Comparison of ENCODE assay signal across 9 mouse cellular contexts in the genomic region with DNA sequence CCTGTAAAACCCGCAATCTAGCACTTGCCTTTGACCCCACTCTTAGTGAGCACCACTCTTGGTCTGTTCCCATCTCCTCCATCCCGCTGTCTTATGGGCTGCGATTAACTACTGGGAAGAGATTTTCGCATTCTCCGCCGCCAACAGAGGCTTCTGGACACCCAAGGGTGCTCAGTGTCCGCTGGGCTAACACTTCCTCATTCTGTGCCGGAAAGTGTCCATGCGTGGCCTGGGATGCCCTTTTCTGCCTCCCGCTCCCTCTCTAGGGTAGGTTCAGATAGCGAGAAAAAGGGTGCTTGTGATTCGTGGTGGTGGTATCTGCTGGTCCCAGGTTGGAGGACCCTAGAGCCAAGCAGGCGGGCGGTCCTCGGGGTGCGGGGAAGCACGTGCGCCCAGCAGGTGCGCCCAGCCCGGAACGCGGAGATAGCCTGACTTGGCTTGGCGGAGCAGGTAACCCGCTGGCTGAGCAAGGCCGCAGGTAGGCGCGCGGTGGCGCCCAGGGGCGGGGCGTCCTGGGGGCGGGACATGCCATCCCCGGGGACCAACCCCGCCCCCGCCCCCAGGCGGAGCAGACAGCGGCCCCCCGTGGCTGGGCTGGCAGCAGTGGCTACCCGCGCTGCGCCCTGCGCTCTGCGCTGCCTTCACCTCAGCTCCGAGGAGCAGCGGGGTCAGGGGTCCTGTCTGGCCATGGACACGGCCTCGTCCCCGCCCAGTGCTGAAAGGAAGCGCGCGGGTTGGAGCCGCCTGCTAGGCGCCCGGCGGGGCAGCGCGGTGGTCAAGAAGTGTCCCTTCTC. TPM values are rescaled to one million over a fixed set of nuclear protein-coding genes. Genes with fewer than 3 reads are reported as not detected.
A peak's percentile ranks its signal among the peaks of the same experiment; 100 is the strongest.
DNase-seq lines count a peak whose midpoint lies in the region; ATAC-seq lines count a peak whose summit lies in the region.
"Had no signal": no experiment of that assay in that cellular context is flagged by ENCODE, and none has a peak within 500 bp of the region (broad histone marks: within the 10 kb centered on the region; RNA-seq: fewer than 3 reads in every experiment).

No protein-coding gene starts in this region.

- WGBS in forebrain, embryonic 11.5 days: 8% methylated on average over 56 of the region's 57 CpGs
- 6% methylated on average over 51 of the region's 57 CpGs for WGBS in liver, embryonic 13.5 days (ENCODE audit: insufficient replicate concordance)
- WGBS in neural tube, embryonic 13.5 days: 8% methylated on average over 53 of the region's 57 CpGs

- peak; percentile 33 for DNase-seq in CD4-positive, CD25-positive, alpha-beta regulatory T cell, adult 2 months (ENCODE audit: low read depth, low spot score)
- DNase-seq in forebrain, embryonic 11.5 days (ENCODE audit: low spot score): no peak
- DNase-seq in induced T-regulatory cell, adult 2 months (ENCODE audit: low read depth): peak; percentile 53
- DNase-seq in liver, embryonic 13.5 days: no peak
- no peak for DNase-seq in layer of hippocampus, adult 18-20 months (ENCODE audit: low spot score in 2 of 2)
- no peak for DNase-seq in spleen, postnatal 4 days (ENCODE audit: low spot score in 2 of 2)

- peaks cover 6% of the 10 kb centered on the region for H3K4me1 ChIP-seq in forebrain, embryonic 11.5 days (replicated peaks; ENCODE audit: control insufficient read depth, insufficient read depth, low read length)
- H3K4me1 ChIP-seq in liver, embryonic 13.5 days (replicated peaks): peaks cover 10% of the 10 kb centered on the region
- peaks cover 10% of the 10 kb centered on the region for H3K4me1 ChIP-seq in neural tube, embryonic 13.5 days (replicated peaks)

- no peak overlapping the region for H3K27ac ChIP-seq in forebrain, embryonic 11.5 days (ENCODE audit: low read depth, low read length)
- H3K27ac ChIP-seq in liver, embryonic 13.5 days: no peak overlapping the region
- H3K27ac ChIP-seq in neural tube, embryonic 13.5 days (replicated peaks): no peak overlapping the region

- H3K9ac ChIP-seq in forebrain, embryonic 11.5 days (ENCODE audit: low read length): no peak overlapping the region; the same call in 1 of the 2 replicates
- H3K9ac ChIP-seq in liver, embryonic 13.5 days: no peak overlapping the region
- no peak overlapping the region for H3K9ac ChIP-seq in neural tube, embryonic 13.5 days

- peak overlapping the region; percentile 43 for H3K4me2 ChIP-seq in forebrain, embryonic 11.5 days (ENCODE audit: low read depth, low read length, severe bottlenecking)
- peak overlapping the region; percentile 57 for H3K4me2 ChIP-seq in liver, embryonic 13.5 days
- peak overlapping the region; percentile 50 for H3K4me2 ChIP-seq in neural tube, embryonic 13.5 days

- H3K4me3 ChIP-seq in forebrain, embryonic 11.5 days (ENCODE audit: low read depth, low read length): peak overlapping the region; percentile 18
- H3K4me3 ChIP-seq in liver, embryonic 13.5 days (replicated peaks): peak overlapping the region; percentile 40
- H3K4me3 ChIP-seq in neural tube, embryonic 13.5 days: peak overlapping the region; percentile 26
- H3K4me3 ChIP-seq: erythroblast, embryonic 14.5 days had no signal

- peaks cover 35% of the 10 kb centered on the region for H3K27me3 ChIP-seq in forebrain, embryonic 11.5 days (ENCODE audit: control insufficient read depth, insufficient read depth, low read length)
- H3K27me3 ChIP-seq in liver, embryonic 13.5 days: peaks cover 74% of the 10 kb centered on the region
- H3K27me3 ChIP-seq in neural tube, embryonic 13.5 days: peaks cover 57% of the 10 kb centered on the region

- no peak for ATAC-seq in CD4-positive, CD25-positive, alpha-beta regulatory T cell, adult 4 months
- no peak for ATAC-seq in forebrain, embryonic 11.5 days (replicated peaks; ENCODE audit: low FRiP score)
- no peak for ATAC-seq in liver, embryonic 13.5 days (ENCODE audit: low read depth)
- ATAC-seq in neural tube, embryonic 13.5 days (ENCODE audit: low read depth): no peak

- H3K9me3 ChIP-seq in forebrain, embryonic 11.5 days (ENCODE audit: control insufficient read depth, low read length): no peaks in the 10 kb centered on the region
- no peaks in the 10 kb centered on the region for H3K9me3 ChIP-seq in liver, embryonic 13.5 days (replicated peaks)
- no peaks in the 10 kb centered on the region for H3K9me3 ChIP-seq in neural tube, embryonic 13.5 days

- H3K36me3 ChIP-seq in forebrain, embryonic 11.5 days (ENCODE audit: control insufficient read depth, insufficient read depth, low read length): no peaks in the 10 kb centered on the region
- no peaks in the 10 kb centered on the region for H3K36me3 ChIP-seq in liver, embryonic 13.5 days
- no peaks in the 10 kb centered on the region for H3K36me3 ChIP-seq in neural tube, embryonic 13.5 days

RNA-seq across cellular contexts. Expression of gene Kcnq1, which starts 0.7 kb away (rescaled TPM):
- not detected for polyA plus RNA-seq in CD4-positive, CD25-positive, alpha-beta regulatory T cell, adult 4 months (2017; shearing (Covaris generic))
- polyA plus RNA-seq in forebrain, embryonic 11.5 days (2014; fragmentation: Nextera tagmentation; extraction: Ambion mirVana): 1.1 and 1.5 TPM in 2 replicates
- polyA plus RNA-seq in liver, embryonic 13.5 days (2015; fragmentation: Nextera tagmentation; extraction: Ambion mirVana): 0.27 and 0.57 TPM in 2 replicates
- 1.3 and 2.0 TPM in 2 replicates for polyA plus RNA-seq in neural tube, embryonic 13.5 days (2015; fragmentation: Nextera tagmentation; extraction: Ambion mirVana)
- total RNA-seq in layer of hippocampus, adult 18-20 months (2021): under 1 TPM; 0.28 to 0.40 TPM

RNA-seq across cellular contexts. Expression of gene Trpm5, which starts 12.4 kb away (rescaled TPM):
- polyA plus RNA-seq in CD4-positive, CD25-positive, alpha-beta regulatory T cell, adult 4 months (2017; shearing (Covaris generic)): not detected
- 0.64 and 0.85 TPM in 2 replicates for polyA plus RNA-seq in forebrain, embryonic 11.5 days (2014; fragmentation: Nextera tagmentation; extraction: Ambion mirVana)
- polyA plus RNA-seq in liver, embryonic 13.5 days (2015; fragmentation: Nextera tagmentation; extraction: Ambion mirVana): 0.73 and 0.75 TPM in 2 replicates
- 2.0 and 3.1 TPM in 2 replicates for polyA plus RNA-seq in neural tube, embryonic 13.5 days (2015; fragmentation: Nextera tagmentation; extraction: Ambion mirVana)
- total RNA-seq in layer of hippocampus, adult 18-20 months (2021): under 1 TPM in 1 of 2 experiments, not detected in 1; 0.07 TPM
- polyA plus RNA-seq: erythroblast, embryonic 14.5 days had no signal

RNA-seq across cellular contexts. Expression of gene Tssc4, which starts 37.8 kb away (rescaled TPM):
- 10 to 100 TPM; 34.8 to 52.8 TPM for polyA plus RNA-seq in CD4-positive, CD25-positive, alpha-beta regulatory T cell, adult 4 months (2017; shearing (Covaris generic))
- 73.3 and 82.6 TPM in 2 replicates for polyA plus RNA-seq in forebrain, embryonic 11.5 days (2014; fragmentation: Nextera tagmentation; extraction: Ambion mirVana)
- 44.2 and 45.3 TPM in 2 replicates for polyA plus RNA-seq in liver, embryonic 13.5 days (2015; fragmentation: Nextera tagmentation; extraction: Ambion mirVana)
- polyA plus RNA-seq in neural tube, embryonic 13.5 days (2015; fragmentation: Nextera tagmentation; extraction: Ambion mirVana): 82.4 and 88.4 TPM in 2 replicates
- total RNA-seq in layer of hippocampus, adult 18-20 months (2021): 10 to 100 TPM; 39.1 to 48.2 TPM

RNA-seq across cellular contexts. Expression of gene Cd81, which starts 54.3 kb away (rescaled TPM):
- 100 to 1,000 TPM; 290 to 354 TPM for polyA plus RNA-seq in CD4-positive, CD25-positive, alpha-beta regulatory T cell, adult 4 months (2017; shearing (Covaris generic))
- 216 and 246 TPM in 2 replicates for polyA plus RNA-seq in forebrain, embryonic 11.5 days (2014; fragmentation: Nextera tagmentation; extraction: Ambion mirVana)
- polyA plus RNA-seq in liver, embryonic 13.5 days (2015; fragmentation: Nextera tagmentation; extraction: Ambion mirVana): 130 and 131 TPM in 2 replicates
- 365 and 369 TPM in 2 replicates for polyA plus RNA-seq in neural tube, embryonic 13.5 days (2015; fragmentation: Nextera tagmentation; extraction: Ambion mirVana)
- 100 to 1,000 TPM; 459 to 481 TPM for total RNA-seq in layer of hippocampus, adult 18-20 months (2021)

Comparison
In these comparisons a context has a peak if more than half of its experiments do, and no peak if none do; other contexts are left out.
1. DNase-seq: peak in CD4-positive, CD25-positive, alpha-beta regulatory T cell, adult 2 months (single experiment) and induced T-regulatory cell, adult 2 months (single experiment); none in forebrain, embryonic 11.5 days (single experiment), liver, embryonic 13.5 days (single experiment), layer of hippocampus, adult 18-20 months (0 of 2) and spleen, postnatal 4 days (0 of 2).
2. Peak in every context shown above with its lines, with median percentiles within 50 percentile points of each other: H3K4me2 ChIP-seq and H3K4me3 ChIP-seq.